Mouse (Mus musculus) MEL (cell line): Measurements from ENCODE around the gene Mex3a. TPM values are rescaled to one million over a fixed set of nuclear protein-coding genes. Genes with fewer than 3 reads are reported as not detected.
A peak's percentile ranks its signal among the peaks of the same experiment; 100 is the strongest.

Experiments used
- DNase-seq: peaks from one replicate; pipeline ENCODE4 v3.0.0; 2011; ENCODE audit warnings: low read depth, low spot score
- H3K27ac ChIP-seq: 2 replicates; pipeline ENCODE4 v1.5.1; 2012; ENCODE audit warnings: low read depth, mild to moderate bottlenecking, control low read depth, low read length, moderate library complexity; ENCODE audit not compliant: control insufficient read depth
- H3K27me3 ChIP-seq, 2 experiments: fragments of 150-350 bp in 1 of 2; sonication (generic) in 1 of 2; 2 replicates each; pipeline ENCODE4 v1.6.1; 2012; ENCODE audit warnings: low read length in 2 of 2, mild to moderate bottlenecking in 2 of 2, improper control_type of control experiment in 1 of 2, moderate library complexity in 1 of 2; ENCODE audit not compliant: insufficient read depth in 2 of 2, control insufficient read depth in 1 of 2
- H3K36me3 ChIP-seq, 2 experiments: 2 replicates each; pipeline ENCODE4 v1.6.1; 2012 to 2014; ENCODE audit warnings: low read length in 2 of 2, improper control_type of control experiment in 1 of 2, inconsistent platforms in 1 of 2, mild to moderate bottlenecking in 1 of 2; ENCODE audit not compliant: insufficient read depth in 2 of 2, control insufficient read depth in 1 of 2
- H3K4me1 ChIP-seq, 2 experiments: fragments of 150-350 bp in 1 of 2; sonication (generic) in 1 of 2; 2 replicates each; pipeline ENCODE4 v1.6.1; 2012; ENCODE audit warnings: low read length in 2 of 2, improper control_type of control experiment in 1 of 2, mild to moderate bottlenecking in 1 of 2; ENCODE audit not compliant: insufficient read depth in 2 of 2, control insufficient read depth in 1 of 2
- H3K4me3 ChIP-seq, 2 experiments: fragments of 150-350 bp in 1 of 2; sonication (generic) in 1 of 2; 2 replicates each; pipeline ENCODE4 v1.5.1; 2012; ENCODE audit warnings: low read depth in 2 of 2, low read length in 2 of 2, mild to moderate bottlenecking in 2 of 2, moderate library complexity in 2 of 2, control low read depth in 1 of 2, improper control_type of control experiment in 1 of 2; ENCODE audit not compliant: control insufficient read depth in 1 of 2, insufficient read depth in 1 of 2
- H3K79me2 ChIP-seq: 2 replicates; pipeline ENCODE4 v1.6.1; 2012; ENCODE audit warnings: mild to moderate bottlenecking, low read length, moderate library complexity; ENCODE audit not compliant: control insufficient read depth, poor library complexity, insufficient read depth
- H3K9ac ChIP-seq: 2 replicates; pipeline ENCODE4 v1.6.1; 2012; ENCODE audit warnings: low read depth, mild to moderate bottlenecking, control low read depth, low read length, moderate library complexity; ENCODE audit not compliant: control insufficient read depth, poor library complexity, severe bottlenecking
- H3K9me3 ChIP-seq: fragments of 150-350 bp; sonication (generic); replicated peaks from 2 replicates; pipeline ENCODE4 v1.6.1; 2012; ENCODE audit warnings: mild to moderate bottlenecking, low read length, improper control_type of control experiment, moderate library complexity; ENCODE audit not compliant: insufficient read depth
- BHLHE40 ChIP-seq: IDR thresholded peaks from 2 replicates; pipeline ENCODE4 v1.6.1; 2012; ENCODE audit warnings: low read depth, mild to moderate bottlenecking, inconsistent platforms, low read length, improper control_type of control experiment, borderline replicate concordance
- CHD1 ChIP-seq: IDR thresholded peaks from 2 replicates; pipeline ENCODE4 v1.6.1; 2012; ENCODE audit warnings: low read depth, mild to moderate bottlenecking, inconsistent platforms, low read length, improper control_type of control experiment
- CHD2 ChIP-seq: IDR thresholded peaks from 2 replicates; pipeline ENCODE4 v1.6.1; 2011; ENCODE audit warnings: low read length, improper control_type of control experiment
- CTCF ChIP-seq, 3 experiments: IDR thresholded peaks in 2 of 3; conservative IDR thresholded peaks in 1 of 3; 2 replicates each; pipeline ENCODE4 v1.5.1; 2011 to 2012; ENCODE audit warnings: low read length in 3 of 3, low read depth in 2 of 3, mild to moderate bottlenecking in 2 of 3, improper control_type of control experiment in 1 of 3, inconsistent platforms in 1 of 3, mixed read lengths in 1 of 3, moderate library complexity in 1 of 3; ENCODE audit not compliant: control insufficient read depth in 1 of 3, insufficient read depth in 1 of 3, poor library complexity in 1 of 3, severe bottlenecking in 1 of 3
- E2F4 ChIP-seq: IDR thresholded peaks from 2 replicates; pipeline ENCODE4 v1.6.1; 2011; ENCODE audit warnings: low read depth, low read length, improper control_type of control experiment, borderline replicate concordance
- ELF1 ChIP-seq: IDR thresholded peaks from 2 replicates; pipeline ENCODE4 v1.6.1; 2014; ENCODE audit warnings: low read depth, mild to moderate bottlenecking, inconsistent platforms, low read length, improper control_type of control experiment, moderate library complexity
- EP300 ChIP-seq, 2 experiments: IDR thresholded peaks; 2 replicates each; pipeline ENCODE4 v1.6.1; 2011; ENCODE audit warnings: improper control_type of control experiment in 2 of 2, low read length in 2 of 2, low read depth in 1 of 2, mild to moderate bottlenecking in 1 of 2
- ETS1 ChIP-seq: IDR thresholded peaks from 2 replicates; pipeline ENCODE4 v1.6.1; 2012; ENCODE audit warnings: low read depth, mild to moderate bottlenecking, inconsistent platforms, low read length, improper control_type of control experiment, moderate library complexity
- GABPA ChIP-seq: IDR thresholded peaks from 2 replicates; pipeline ENCODE4 v1.6.1; 2012; ENCODE audit warnings: low read depth, mild to moderate bottlenecking, inconsistent platforms, low read length, improper control_type of control experiment, moderate library complexity
- GATA1 ChIP-seq: IDR thresholded peaks from 2 replicates; pipeline ENCODE4 v1.6.1; 2011; ENCODE audit warnings: low read depth, low read length, improper control_type of control experiment
- HCFC1 ChIP-seq: IDR thresholded peaks from 2 replicates; pipeline ENCODE4 v1.6.1; 2012; ENCODE audit warnings: low read depth, mild to moderate bottlenecking, inconsistent platforms, low read length, improper control_type of control experiment, moderate library complexity
- JUND ChIP-seq: IDR thresholded peaks from 2 replicates; pipeline ENCODE4 v1.6.1; 2011; ENCODE audit warnings: low read depth, mild to moderate bottlenecking, improper control_type of control experiment, low read length
- KAT2A ChIP-seq: conservative IDR thresholded peaks from 2 replicates; pipeline ENCODE4 v1.6.1; 2012; ENCODE audit warnings: low read depth, low read length, improper control_type of control experiment, inconsistent platforms
- MAFK ChIP-seq: IDR thresholded peaks from 2 replicates; pipeline ENCODE4 v1.6.1; 2011; ENCODE audit warnings: low read depth, mild to moderate bottlenecking, low read length, improper control_type of control experiment, borderline replicate concordance
- MAX ChIP-seq: IDR thresholded peaks from 2 replicates; pipeline ENCODE4 v1.6.1; 2011; ENCODE audit warnings: low read length, improper control_type of control experiment
- MAZ ChIP-seq: IDR thresholded peaks from 2 replicates; pipeline ENCODE4 v1.6.1; 2012; ENCODE audit warnings: low read depth, mild to moderate bottlenecking, inconsistent platforms, low read length, improper control_type of control experiment
- MEF2A ChIP-seq: IDR thresholded peaks from 2 replicates; pipeline ENCODE4 v1.6.1; 2014; ENCODE audit warnings: low read depth, mild to moderate bottlenecking, inconsistent platforms, low read length, improper control_type of control experiment; ENCODE audit not compliant: poor library complexity, insufficient replicate concordance, severe bottlenecking; ENCODE audit errors: extremely low read depth
- MXI1 ChIP-seq: IDR thresholded peaks from 2 replicates; pipeline ENCODE4 v1.6.1; 2011; ENCODE audit warnings: mild to moderate bottlenecking, low read depth, low read length, improper control_type of control experiment
- MYB ChIP-seq: IDR thresholded peaks from 2 replicates; pipeline ENCODE4 v1.6.1; 2011; ENCODE audit warnings: mild to moderate bottlenecking, low read depth, low read length, improper control_type of control experiment
- MYC ChIP-seq: IDR thresholded peaks from 2 replicates; pipeline ENCODE4 v1.6.1; 2011; ENCODE audit warnings: low read depth, mild to moderate bottlenecking, low read length, improper control_type of control experiment, moderate library complexity
- NELFE ChIP-seq: IDR thresholded peaks from 2 replicates; pipeline ENCODE4 v1.6.1; 2011; ENCODE audit warnings: low read depth, low read length, improper control_type of control experiment
- NRF1 ChIP-seq: IDR thresholded peaks from 2 replicates; pipeline ENCODE4 v1.6.1; 2014; ENCODE audit warnings: low read depth, mild to moderate bottlenecking, inconsistent platforms, low read length, improper control_type of control experiment, moderate library complexity; ENCODE audit not compliant: poor library complexity, insufficient read depth, severe bottlenecking
- POLR2AphosphoS2 ChIP-seq: IDR thresholded peaks from 2 replicates; pipeline ENCODE4 v1.6.1; 2011; ENCODE audit warnings: low read length, improper control_type of control experiment
- POLR2AphosphoS5 ChIP-seq: IDR thresholded peaks from 2 replicates; pipeline ENCODE4 v1.6.1; 2012; ENCODE audit warnings: low read depth, borderline replicate concordance, mild to moderate bottlenecking, inconsistent platforms, low read length, moderate library complexity, mixed read lengths
- RAD21 ChIP-seq: IDR thresholded peaks from 2 replicates; pipeline ENCODE4 v1.6.1; 2011; ENCODE audit warnings: mild to moderate bottlenecking, low read depth, low read length, improper control_type of control experiment
- RCOR1 ChIP-seq: IDR thresholded peaks from 2 replicates; pipeline ENCODE4 v1.6.1; 2012; ENCODE audit warnings: low read depth, mild to moderate bottlenecking, inconsistent platforms, low read length, improper control_type of control experiment
- SIN3A ChIP-seq: IDR thresholded peaks from 2 replicates; pipeline ENCODE4 v1.6.1; 2012; ENCODE audit warnings: low read length, improper control_type of control experiment, inconsistent platforms
- SMC3 ChIP-seq: IDR thresholded peaks from 2 replicates; pipeline ENCODE4 v1.6.1; 2011; ENCODE audit warnings: low read depth, low read length, improper control_type of control experiment
- TAL1 ChIP-seq: IDR thresholded peaks from 2 replicates; pipeline ENCODE4 v1.6.1; 2012; ENCODE audit warnings: mild to moderate bottlenecking, inconsistent platforms, low read length, moderate library complexity, mixed read lengths
- TBP ChIP-seq: IDR thresholded peaks from 2 replicates; pipeline ENCODE4 v1.8.0; 2011; ENCODE audit warnings: low read depth, low read length, improper control_type of control experiment
- UBTF ChIP-seq: IDR thresholded peaks from 2 replicates; pipeline ENCODE4 v1.6.1; 2012; ENCODE audit warnings: low read depth, mild to moderate bottlenecking, inconsistent platforms, low read length, improper control_type of control experiment, moderate library complexity, borderline replicate concordance; ENCODE audit not compliant: insufficient read depth
- USF1 ChIP-seq: IDR thresholded peaks from 2 replicates; pipeline ENCODE4 v1.6.1; 2014; ENCODE audit warnings: low read depth, mild to moderate bottlenecking, inconsistent platforms, low read length, improper control_type of control experiment, moderate library complexity
- USF2 ChIP-seq, 2 experiments: IDR thresholded peaks; 2 replicates each; pipeline ENCODE4 v1.6.1; 2011 to 2012; ENCODE audit warnings: improper control_type of control experiment in 2 of 2, low read length in 2 of 2, borderline replicate concordance in 1 of 2, inconsistent platforms in 1 of 2, low read depth in 1 of 2, mild to moderate bottlenecking in 1 of 2; ENCODE audit not compliant: insufficient read depth in 1 of 2
- ZC3H11A ChIP-seq: IDR thresholded peaks from 2 replicates; pipeline ENCODE4 v1.6.1; 2012; ENCODE audit warnings: low read depth, mild to moderate bottlenecking, inconsistent platforms, low read length, improper control_type of control experiment
- ZKSCAN1 ChIP-seq: IDR thresholded peaks from 2 replicates; pipeline ENCODE4 v1.6.1; 2012; ENCODE audit warnings: low read depth, mild to moderate bottlenecking, inconsistent platforms, low read length, improper control_type of control experiment, moderate library complexity
- ZMIZ1 ChIP-seq: IDR thresholded peaks from 2 replicates; pipeline ENCODE4 v1.6.1; 2012; ENCODE audit warnings: low read depth, mild to moderate bottlenecking, inconsistent platforms, low read length, improper control_type of control experiment, moderate library complexity
- ZNF384 ChIP-seq: IDR thresholded peaks from 2 replicates; pipeline ENCODE4 v1.6.1; 2012; ENCODE audit warnings: low read depth, mild to moderate bottlenecking, inconsistent platforms, low read length, improper control_type of control experiment
- polyA plus RNA-seq, 2 experiments: library from polyadenylated mRNA; stranded (reverse) in 1 of 2; unstranded in 1 of 2; fragments of >175 nt in 1 of 2; fragments of >200 nt in 1 of 2; gene quantifications; 2 replicates each; pipeline versions ENCODE4 v1.2.1 to v1.2.4; 2012; ENCODE audit warnings: low replicate concordance in 2 of 2, low read depth in 1 of 2; ENCODE audit not compliant: insufficient read length in 2 of 2, insufficient read depth in 1 of 2, missing spikeins in 1 of 2
- total RNA-seq: library from RNA; depleted of rRNA; stranded (reverse); fragments of 300-350 nt; gene quantifications from 2 replicates; pipeline ENCODE4 v1.2.3, GENCODE M21; 2012

Gene Mex3a
- total and polyA plus RNA-seq, 3 experiments: 5.5 to 10.1 TPM; not detected in 1

- peak; percentile 94 for DNase-seq
- Histone ChIP-seq H3K4me1 (peaks cover 3 to 5% of the 10 kb centered on the region in 2 experiments; a peak in 2 of 4 replicates), H3K9me3 (no peaks in the 10 kb centered on the region), H3K27me3 (no peaks in the 10 kb centered on the region), H3K4me3 (peak within 1 kb of the TSS; percentile 84 to 90), H3K27ac (peak within 1 kb of the TSS; percentile 91), H3K79me2 (peaks cover 24% of the 10 kb centered on the region), H3K36me3 (peaks cover 6 to 9% of the 10 kb centered on the region in 2 experiments), H3K9ac (peak within 1 kb of the TSS; percentile 93)
- TF ChIP-seq RCOR1: no peak
- no peak for TF ChIP-seq USF2 (IDR thresholded peaks at IDR 0.05; ENCODE audit: borderline replicate concordance in 1 of 2, insufficient read depth in 1 of 2, low read depth in 1 of 2, low read length in 2 of 2)
- peak; percentile 48; the same call in 1 of the 2 replicates for TF ChIP-seq GABPA
- no peak for TF ChIP-seq RAD21
- no peak for TF ChIP-seq BHLHE40
- no peak; the same call in 1 of the 2 replicates for TF ChIP-seq MYC
- peak; percentile 73; the same call in 1 of the 2 replicates for TF ChIP-seq HCFC1
- no peak for TF ChIP-seq CHD2
- TF ChIP-seq TAL1: no peak
- TF ChIP-seq E2F4: 0 out of 2 replicates have a peak, but pooled peaks have one; percentile 57
- peak; percentile 73; the same call in 1 of the 2 replicates for TF ChIP-seq SIN3A
- 0 out of 2 replicates have a peak, but pooled peaks have one; percentile 30 for TF ChIP-seq ETS1
- no peak for TF ChIP-seq TBP
- TF ChIP-seq KAT2A: no peak; the same call in 1 of the 2 replicates
- TF ChIP-seq POLR2AphosphoS5: 0 out of 2 replicates have a peak, but pooled peaks have one; percentile 3
- TF ChIP-seq USF1: no peak
- TF ChIP-seq NRF1: peak; percentile 63
- peak; percentile 98 for TF ChIP-seq MAZ
- no peak for TF ChIP-seq ZKSCAN1
- peak; percentile 90; the same call in 1 of the 2 replicates for TF ChIP-seq CHD1
- TF ChIP-seq MAX: peak; percentile 49; the same call in 1 of the 2 replicates
- no peak for TF ChIP-seq EP300 (IDR thresholded peaks at IDR 0.05; ENCODE audit: low read depth in 1 of 2, low read length in 2 of 2)
- TF ChIP-seq SMC3: no peak; the same call in 1 of the 2 replicates
- TF ChIP-seq ZNF384: no peak
- no peak for TF ChIP-seq MYB
- TF ChIP-seq MAFK: no peak
- TF ChIP-seq JUND: no peak
- TF ChIP-seq MEF2A: no peak
- peak; percentile 43; the same call in 1 of the 2 replicates for TF ChIP-seq ELF1
- TF ChIP-seq CTCF (IDR thresholded peaks at IDR 0.05 in 2 of 3, conservative IDR thresholded peaks at IDR 0.05 in 1 of 3; ENCODE audit: control insufficient read depth in 1 of 3, insufficient read depth in 1 of 3, low read depth in 2 of 3, low read length in 3 of 3, poor library complexity in 1 of 3, severe bottlenecking in 1 of 3): peak; percentile 55 to 95 (median 74); a peak in 5 of 6 replicates
- peak; percentile 92 for TF ChIP-seq NELFE
- peak; percentile 66 for TF ChIP-seq POLR2AphosphoS2
- TF ChIP-seq GATA1: no peak
- TF ChIP-seq ZMIZ1: no peak; the same call in none of the 2 replicates
- no peak for TF ChIP-seq UBTF
- TF ChIP-seq MXI1: peak; percentile 75; the same call in 1 of the 2 replicates
- TF ChIP-seq ZC3H11A: no peak
Measured at GRCm38 (mm10) chr3:88553525-88553879, 21.3 kb downstream of the Mex3a start, which contains the start of gene Ubqln4. Ubqln4 (plus strand) TSS chr3:88553758.
